Mouse (Mus musculus): ENCODE measurements around the gene Plxna2.

- TF ChIP-seq CTCF (IDR thresholded peaks at IDR 0.05; ENCODE audit: borderline replicate concordance, control insufficient read depth, extremely low read depth, insufficient read depth, low read length, poor library complexity) (no peak), POLR2A (IDR thresholded peaks at IDR 0.05; ENCODE audit: control insufficient read depth, extremely low read depth, insufficient read depth, low read length, poor library complexity) (no peak)
Measured at GRCm38 (mm10) chr1:194630498-194631056, 12.6 kb downstream of the Plxna2 start.
